Mouse (Mus musculus) spleen, adult 2 months (tissue): ENCODE measurements at regions not wholly inside any gene's neighbourhood (a gene's known extent, or its start where the extent isn't known, plus 50 kb on each side); places are given as distances from the start of the nearest gene placed in this dataset.

ENCODE experiments used
- CTCF ChIP-seq: fragments of 200-500 bp; IDR thresholded peaks from 2 replicates; pipeline ENCODE4 v1.5.1; 2011; ENCODE audit warnings: mild to moderate bottlenecking, inconsistent platforms; ENCODE audit not compliant: insufficient read depth, insufficient read length, insufficient replicate concordance; ENCODE audit errors: extremely low read depth
- POLR2A ChIP-seq: fragments of 200-500 bp; IDR thresholded peaks from 2 replicates; pipeline ENCODE4 v1.6.1; 2011; ENCODE audit warnings: low read depth, low read length, inconsistent platforms

GRCm38 (mm10) chr9:87933230-87933629 is 202.2 kb upstream of the Tbx18 start:
- no peak for TF ChIP-seq CTCF
- TF ChIP-seq POLR2A: no peak
